19 mouse cellular contexts compared by ENCODE assay signal in genomic region chr2:94541230-94541905, GRCm38 (mm10).
"Had no signal": no experiment of that assay in that cellular context is flagged by ENCODE, and none has a peak within 500 bp of the region (broad histone marks: within the 10 kb centered on the region; RNA-seq: fewer than 3 reads in every experiment).

No protein-coding gene starts in this region.

- H3K27me3 ChIP-seq: limb, embryonic 12.5 days; liver, embryonic 13.5 days; lung, embryonic 15.5 days; megakaryocyte, embryonic 14.5 days; neural tube, embryonic 13.5 days; stomach, embryonic 15.5 days had no signal

- H3K36me3 ChIP-seq: limb, embryonic 12.5 days; liver, embryonic 13.5 days; lung, embryonic 15.5 days; neural tube, embryonic 13.5 days; stomach, embryonic 15.5 days had no signal

- H3K9ac ChIP-seq: limb, embryonic 12.5 days; liver, embryonic 13.5 days; liver, postnatal 0 days; lung, embryonic 15.5 days; neural tube, embryonic 13.5 days; stomach, embryonic 15.5 days had no signal

- H3K4me2 ChIP-seq: limb, embryonic 12.5 days; liver, embryonic 13.5 days; lung, embryonic 15.5 days; midbrain, embryonic 11.5 days; neural tube, embryonic 13.5 days; stomach, embryonic 15.5 days had no signal

- H3K27ac ChIP-seq: limb, embryonic 12.5 days; liver, embryonic 13.5 days; lung, embryonic 15.5 days; macrophage; neural tube, embryonic 13.5 days; stomach, embryonic 15.5 days had no signal

- ATAC-seq: intestine, postnatal 0 days; liver, postnatal 0 days; midbrain, embryonic 16.5 days had no signal

- H3K4me1 ChIP-seq: limb, embryonic 12.5 days; liver, embryonic 13.5 days; lung, embryonic 15.5 days; megakaryocyte, embryonic 14.5 days; neural tube, embryonic 13.5 days; stomach, embryonic 15.5 days had no signal

- DNase-seq: kidney, adult 8-10 months; kidney, postnatal 25 days; liver; liver, embryonic 13.5 days; liver, postnatal 0 days; lung, postnatal 14 days; retina, postnatal 1 day; right cerebral cortex, postnatal 14 days; thymus, adult 2 months; thymus, postnatal 25 days had no signal

- H3K4me3 ChIP-seq: limb, embryonic 12.5 days; liver, embryonic 13.5 days; lung, embryonic 15.5 days; megakaryocyte, embryonic 14.5 days; neural tube, embryonic 13.5 days; stomach, embryonic 15.5 days had no signal

- H3K9me3 ChIP-seq: limb, embryonic 12.5 days; liver, embryonic 13.5 days; lung, embryonic 15.5 days; megakaryocyte, embryonic 14.5 days; neural tube, embryonic 13.5 days; stomach, embryonic 15.5 days had no signal
